Mouse (Mus musculus): ENCODE measurements around the gene Gm43064. TPM values are rescaled to one million over a fixed set of nuclear protein-coding genes. Genes with fewer than 3 reads are reported as not detected.
"Not testable (repeated sequence)": the region's sequence is repeated elsewhere in the genome, so short reads cannot be mapped to it uniquely, and the experiment has no call there.

Gene Gm43064
- polyA plus RNA-seq, 1 experiment from 2014 or later = 0.27 TPM

GRCm38 (mm10) chr3:103801631-103802531 is 7.5 kb upstream of the Gm43064 start:
- Histone ChIP-seq H3K27me3 (no peaks in the 10 kb centered on the region), H3K36me3 (peaks cover 50% of the 10 kb centered on the region), H3K4me3 (replicated peaks) (no peak overlapping the region), H3K27ac (peak overlapping the region; percentile 82), H3K4me2 (no peak overlapping the region), H3K9ac (no peak overlapping the region), H3K4me1 (peaks cover 6% of the 10 kb centered on the region; the same call in 1 of the 2 replicates), H3K9me3 (replicated peaks) (no peaks in the 10 kb centered on the region)
- WGBS = 59% methylated on average over 10 of the region's 10 CpGs
- peak; percentile 79 for ATAC-seq (replicated peaks; ENCODE audit: low FRiP score)

GRCm38 (mm10) chr3:103802861-103803260 is 6.5 kb upstream of the Gm43064 start:
- Histone ChIP-seq H3K4me2 (no peak overlapping the region), H3K4me1 (peaks cover 8% of the 10 kb centered on the region), H3K9me3 (replicated peaks) (no peaks in the 10 kb centered on the region), H3K36me3 (peaks cover 55% of the 10 kb centered on the region), H3K9ac (no peak overlapping the region), H3K27ac (peak overlapping the region; percentile 19; the same call in 1 of the 2 replicates), H3K27me3 (no peaks in the 10 kb centered on the region), H3K4me3 (replicated peaks) (no peak overlapping the region)
- no peak for ATAC-seq (replicated peaks; ENCODE audit: low FRiP score)
- 81% methylated on average over 8 of the region's 8 CpGs for WGBS

- 90% methylated on average over 1 of the region's 1 CpGs for WGBS
- no peaks in the 10 kb centered on the region for H3K9me3 ChIP-seq (replicated peaks)
- H3K4me1 ChIP-seq = peaks cover 23% of the 10 kb centered on the region
- H3K27me3 ChIP-seq = no peaks in the 10 kb centered on the region
- ATAC-seq (replicated peaks; ENCODE audit: low FRiP score) = no peak
- H3K4me3 ChIP-seq (replicated peaks) = no peak overlapping the region
- H3K4me2 ChIP-seq = no peak overlapping the region
- no peak overlapping the region for H3K27ac ChIP-seq
- no peak overlapping the region for H3K9ac ChIP-seq
- peaks cover 55% of the 10 kb centered on the region for H3K36me3 ChIP-seq
Observed at GRCm38 (mm10) chr3:103805671-103806070, 3.7 kb upstream of the Gm43064 start.

- Histone ChIP-seq H3K27ac (peak overlapping the region; percentile 96), H3K36me3 (peaks cover 40% of the 10 kb centered on the region), H3K4me3 (replicated peaks) (peak overlapping the region; percentile 88), H3K27me3 (no peaks in the 10 kb centered on the region), H3K4me2 (peak overlapping the region; percentile 74), H3K9me3 (replicated peaks) (no peaks in the 10 kb centered on the region), H3K4me1 (peaks cover 17% of the 10 kb centered on the region), H3K9ac (peak overlapping the region; percentile 80)
- ATAC-seq (replicated peaks; ENCODE audit: low FRiP score) = peak; percentile 61; the same call in 1 of the 2 replicates
- 2% methylated on average over 14 of the region's 14 CpGs for WGBS
Observed at GRCm38 (mm10) chr3:103809799-103810150, 402 bp downstream of the Gm43064 start.

- no peaks in the 10 kb centered on the region for H3K9me3 ChIP-seq (replicated peaks)
- no peak overlapping the region for H3K9ac ChIP-seq
- H3K4me1 ChIP-seq = peaks cover 17% of the 10 kb centered on the region
- H3K27ac ChIP-seq = no peak overlapping the region
- ATAC-seq (replicated peaks; ENCODE audit: low FRiP score) = no peak
- no peaks in the 10 kb centered on the region for H3K27me3 ChIP-seq
- peaks cover 41% of the 10 kb centered on the region for H3K36me3 ChIP-seq
- H3K4me3 ChIP-seq (replicated peaks) = no peak overlapping the region
- H3K4me2 ChIP-seq = peak overlapping the region; percentile 74; the same call in 1 of the 2 replicates
- 87% methylated on average over 6 of the region's 6 CpGs for WGBS
Observed at GRCm38 (mm10) chr3:103810967-103811366, 1.6 kb downstream of the Gm43064 start.

GRCm38 (mm10) chr3:103827548-103827947 is 18.2 kb downstream of the Gm43064 start:
- ATAC-seq (replicated peaks; ENCODE audit: low FRiP score) = no peak
- H3K27me3 ChIP-seq = no peaks in the 10 kb centered on the region
- no peaks in the 10 kb centered on the region for H3K4me1 ChIP-seq
- H3K4me2 ChIP-seq = no peak overlapping the region
- H3K4me3 ChIP-seq (replicated peaks) = no peak overlapping the region
- H3K27ac ChIP-seq = no peak overlapping the region
- H3K9ac ChIP-seq = no peak overlapping the region
- H3K9me3 ChIP-seq (replicated peaks) = no peaks in the 10 kb centered on the region
- peaks cover 7% of the 10 kb centered on the region for H3K36me3 ChIP-seq

- no peak overlapping the region for H3K27ac ChIP-seq
- no peak for ATAC-seq (replicated peaks; ENCODE audit: low FRiP score)
- H3K4me3 ChIP-seq (replicated peaks) = no peak overlapping the region
- no peak overlapping the region for H3K4me2 ChIP-seq
- H3K27me3 ChIP-seq = no peaks in the 10 kb centered on the region
- no peaks in the 10 kb centered on the region for H3K9me3 ChIP-seq (replicated peaks)
- no peak overlapping the region for H3K9ac ChIP-seq
- H3K36me3 ChIP-seq = no peaks in the 10 kb centered on the region
- H3K4me1 ChIP-seq = no peaks in the 10 kb centered on the region
- WGBS = 78% methylated on average over 3 of the region's 3 CpGs
Observed at GRCm38 (mm10) chr3:103829036-103829435, 19.7 kb downstream of the Gm43064 start.

GRCm38 (mm10) chr3:103830681-103831080 is 21.3 kb downstream of the Gm43064 start:
- H3K4me3 ChIP-seq (replicated peaks); H3K27ac ChIP-seq; H3K27me3 ChIP-seq; H3K9me3 ChIP-seq (replicated peaks); H3K9ac ChIP-seq; H3K4me2 ChIP-seq; ATAC-seq (replicated peaks; ENCODE audit: low FRiP score); H3K36me3 ChIP-seq; H3K4me1 ChIP-seq: not testable (repeated sequence)
- 75% methylated on average over 1 of the region's 1 CpGs for WGBS

GRCm38 (mm10) chr3:103831146-103831545 is 21.8 kb downstream of the Gm43064 start:
- Histone ChIP-seq H3K4me2 (no peak overlapping the region), H3K4me1 (no peaks in the 10 kb centered on the region), H3K27ac (no peak overlapping the region), H3K9me3 (replicated peaks) (no peaks in the 10 kb centered on the region), H3K4me3 (replicated peaks) (no peak overlapping the region), H3K27me3 (no peaks in the 10 kb centered on the region), H3K9ac (no peak overlapping the region), H3K36me3 (no peaks in the 10 kb centered on the region)
- 87% methylated on average over 7 of the region's 7 CpGs for WGBS
- no peak for ATAC-seq (replicated peaks; ENCODE audit: low FRiP score)

GRCm38 (mm10) chr3:103832426-103832825 is 23.1 kb downstream of the Gm43064 start, which contains the start of gene Bcl2l15:
Bcl2l15 (plus strand) TSS chr3:103832601.
- H3K9me3 ChIP-seq (replicated peaks) = no peaks in the 10 kb centered on the region
- H3K27ac ChIP-seq = no peak within 1 kb of the TSS
- no peaks in the 10 kb centered on the region for H3K4me1 ChIP-seq
- no peak for ATAC-seq (replicated peaks; ENCODE audit: low FRiP score)
- no peaks in the 10 kb centered on the region for H3K36me3 ChIP-seq
- no peak within 1 kb of the TSS for H3K4me3 ChIP-seq (replicated peaks)
- no peak within 1 kb of the TSS for H3K4me2 ChIP-seq
- H3K27me3 ChIP-seq = no peaks in the 10 kb centered on the region
- no peak within 1 kb of the TSS for H3K9ac ChIP-seq

- WGBS = 91% methylated on average over 2 of the region's 2 CpGs
- no peak overlapping the region for H3K9ac ChIP-seq
- H3K9me3 ChIP-seq (replicated peaks) = no peaks in the 10 kb centered on the region
- no peak overlapping the region for H3K4me3 ChIP-seq (replicated peaks)
- H3K27ac ChIP-seq = no peak overlapping the region
- no peak for ATAC-seq (replicated peaks; ENCODE audit: low FRiP score)
- no peaks in the 10 kb centered on the region for H3K4me1 ChIP-seq
- H3K36me3 ChIP-seq = no peaks in the 10 kb centered on the region
- no peak overlapping the region for H3K4me2 ChIP-seq
- no peaks in the 10 kb centered on the region for H3K27me3 ChIP-seq
Observed at GRCm38 (mm10) chr3:103834001-103834400, 24.6 kb downstream of the Gm43064 start.

- no peaks in the 10 kb centered on the region for H3K4me1 ChIP-seq
- no peak for ATAC-seq (replicated peaks; ENCODE audit: low FRiP score)
- no peak overlapping the region for H3K4me2 ChIP-seq
- no peaks in the 10 kb centered on the region for H3K27me3 ChIP-seq
- H3K36me3 ChIP-seq = no peaks in the 10 kb centered on the region
- WGBS = 80% methylated on average over 6 of the region's 6 CpGs
- H3K27ac ChIP-seq = no peak overlapping the region
- H3K4me3 ChIP-seq (replicated peaks) = no peak overlapping the region
- no peaks in the 10 kb centered on the region for H3K9me3 ChIP-seq (replicated peaks)
- no peak overlapping the region for H3K9ac ChIP-seq
Observed at GRCm38 (mm10) chr3:103835272-103835950, 26.0 kb downstream of the Gm43064 start.
